Mouse (Mus musculus): ENCODE results near the gene Ncstn.

Ncstn gene

DNA sequence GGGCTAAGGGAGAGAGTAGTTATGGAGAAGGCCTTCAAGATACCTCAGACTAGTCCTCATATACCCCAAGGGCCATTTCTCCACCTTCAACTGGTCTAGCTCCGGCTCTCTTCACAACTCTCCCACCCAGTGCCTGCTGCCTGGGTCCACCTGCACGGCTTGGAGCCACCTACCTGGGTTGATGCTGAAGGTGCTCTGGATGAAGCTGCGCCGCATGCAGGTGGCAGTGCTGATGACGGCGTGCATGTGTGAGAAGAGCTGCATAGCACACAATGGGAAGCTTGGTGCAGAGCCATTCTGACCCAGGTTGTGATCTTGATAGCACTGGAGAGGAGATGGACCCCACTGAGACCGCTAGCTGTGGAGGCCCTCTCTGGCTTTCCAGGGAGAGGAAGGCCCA, 10.0 kb downstream of the Ncstn start:
- DNase-seq (ENCODE audit: low spot score), result no peak

DNA sequence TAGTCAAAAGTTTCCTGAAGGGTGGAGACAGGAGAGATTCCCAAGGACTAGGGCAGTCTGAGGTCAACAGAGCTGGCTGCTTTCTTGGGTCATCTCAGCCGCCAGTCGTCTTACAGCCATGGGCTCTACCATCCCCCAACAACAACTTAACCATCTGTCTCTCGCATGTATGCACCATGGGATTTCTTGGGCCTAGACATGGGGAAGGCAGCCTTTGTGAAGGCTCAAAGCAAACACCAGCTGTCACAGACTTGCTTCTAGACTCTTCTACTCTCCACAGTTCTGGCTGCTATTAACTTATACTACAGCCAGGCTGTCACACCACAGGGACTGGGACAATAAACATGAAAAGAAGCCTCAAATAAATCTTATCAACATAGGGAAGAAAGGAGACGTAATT, 11.0 kb downstream of the Ncstn start:
- DNase-seq (ENCODE audit: low spot score), result no peak

DNA sequence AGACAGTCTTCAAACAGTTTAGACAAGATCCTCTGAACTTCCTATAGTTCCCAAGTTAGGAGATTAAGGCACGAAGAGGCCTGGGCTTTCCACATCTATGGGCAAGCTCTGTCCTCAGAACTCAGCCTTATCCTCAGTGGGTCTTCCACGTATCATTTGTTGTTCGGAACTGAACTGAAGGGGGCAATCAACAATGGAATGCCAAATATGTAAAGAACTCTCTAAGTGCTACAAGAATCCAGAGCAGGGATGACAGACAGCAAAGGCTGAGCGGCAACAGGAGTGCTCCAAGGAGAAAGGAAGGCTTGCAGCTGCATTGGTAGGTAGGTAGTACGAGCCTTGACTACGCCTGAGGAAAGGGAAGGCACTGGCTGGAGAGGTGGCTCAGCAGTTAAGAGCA, 12.4 kb downstream of the Ncstn start:
- no peak for DNase-seq (ENCODE audit: low spot score)

GRCm38 (mm10) chr1:172064613-172065141, 17.9 kb downstream of the Ncstn start:
- DNase-seq (ENCODE audit: low spot score), result no peak

- DNase-seq (ENCODE audit: low spot score), result no peak
Observed at GRCm38 (mm10) chr1:172063291-172064023, 19.1 kb downstream of the Ncstn start.

DNA sequence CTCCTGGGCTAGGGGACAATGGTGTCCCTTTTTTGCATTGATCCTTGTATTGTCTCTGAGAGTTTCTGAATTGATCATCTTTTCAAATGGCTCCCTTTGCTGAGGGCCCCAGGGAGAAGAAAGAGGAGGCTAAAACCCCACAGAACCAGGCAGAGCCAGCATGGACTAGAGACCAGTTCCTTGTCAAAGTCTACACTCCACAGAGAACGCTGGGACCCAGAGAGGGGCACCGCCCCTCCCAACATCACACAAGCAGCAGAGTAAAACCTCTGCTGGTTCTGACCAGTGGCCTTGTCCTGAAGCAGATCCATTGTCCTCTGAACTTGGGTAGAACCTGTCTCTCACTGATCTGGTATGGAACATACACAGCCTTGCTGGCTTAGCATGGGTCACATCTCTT, 20.5 kb downstream of the Ncstn start:
- no peak for DNase-seq (ENCODE audit: low spot score)

- DNase-seq (ENCODE audit: low spot score), result no peak
Observed at GRCm38 (mm10) chr1:172061217-172061616, 21.4 kb downstream of the Ncstn start.

GRCm38 (mm10) chr1:172060659-172061058, 21.9 kb downstream of the Ncstn start:
- DNase-seq (ENCODE audit: low spot score), result no peak

DNA sequence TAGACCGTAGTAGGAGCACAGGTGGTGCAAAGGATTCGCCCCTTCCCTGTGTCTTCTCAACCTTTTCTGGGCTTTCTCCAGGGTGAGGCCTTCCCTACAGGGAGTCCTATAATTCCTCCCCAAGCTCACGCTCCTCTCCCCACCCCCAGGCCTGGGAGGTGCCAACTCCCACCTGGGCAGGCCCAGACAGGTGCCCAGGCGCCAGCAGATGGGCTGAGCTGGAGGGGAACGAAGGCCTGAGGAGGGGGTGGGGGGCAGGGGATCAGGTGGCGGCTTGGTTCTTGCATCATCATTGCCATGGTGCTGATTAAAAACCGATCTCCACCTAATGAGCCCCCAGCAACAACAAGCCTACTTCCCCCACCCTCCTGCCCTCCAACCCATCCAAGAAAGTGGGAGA, 23.7 kb downstream of the Ncstn start:
- DNase-seq (ENCODE audit: low spot score), result no peak

DNA sequence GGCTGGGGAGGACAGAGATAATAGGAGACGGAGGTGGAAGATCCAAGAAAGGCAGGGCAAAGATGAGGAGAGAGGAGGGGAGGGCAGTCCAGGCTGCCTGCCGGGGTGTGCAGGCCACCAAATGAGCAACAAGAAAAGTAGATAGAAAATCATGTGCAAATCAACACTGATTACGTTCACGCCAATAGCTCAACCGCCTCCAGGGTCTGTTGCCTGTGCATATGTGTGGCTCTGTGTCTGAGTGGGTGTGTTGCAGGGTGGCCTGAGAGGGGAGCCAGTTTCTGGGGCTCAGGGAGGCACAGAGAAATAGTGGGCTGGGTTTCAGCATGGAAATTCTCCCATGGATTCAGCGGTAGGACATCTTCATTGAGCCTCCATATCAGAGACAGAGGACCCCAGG, 24.3 kb downstream of the Ncstn start:
- no peak for DNase-seq (ENCODE audit: low spot score)

DNA sequence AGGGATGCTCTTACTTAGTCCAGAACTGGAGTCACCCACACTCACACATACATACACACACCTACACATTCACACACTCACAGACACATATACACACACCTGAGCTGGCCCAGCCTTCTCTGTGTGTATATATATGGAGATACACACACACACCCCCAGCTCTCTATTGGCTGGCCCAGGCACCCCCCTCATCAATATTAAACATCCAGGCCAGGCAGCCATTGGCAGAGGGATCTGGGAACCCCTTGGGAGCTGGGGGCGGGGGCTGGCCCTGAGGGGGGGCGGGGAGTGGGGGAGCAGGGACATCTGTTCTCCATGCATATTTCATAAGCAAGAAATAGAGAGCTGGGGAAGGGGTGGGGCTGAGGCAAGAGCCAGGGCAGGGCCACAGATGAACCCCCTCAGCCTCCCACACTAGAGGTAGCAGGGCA, 25.1 kb downstream of the Ncstn start, which contains the start of gene Nhlh1:
Nhlh1 (minus strand) TSS at position 83 of the 431 bp plus-strand sequence.
- no peak for DNase-seq (ENCODE audit: low spot score)

- DNase-seq (ENCODE audit: low spot score), result no peak
Observed at GRCm38 (mm10) chr1:172056251-172056650, 26.3 kb downstream of the Ncstn start.

DNA sequence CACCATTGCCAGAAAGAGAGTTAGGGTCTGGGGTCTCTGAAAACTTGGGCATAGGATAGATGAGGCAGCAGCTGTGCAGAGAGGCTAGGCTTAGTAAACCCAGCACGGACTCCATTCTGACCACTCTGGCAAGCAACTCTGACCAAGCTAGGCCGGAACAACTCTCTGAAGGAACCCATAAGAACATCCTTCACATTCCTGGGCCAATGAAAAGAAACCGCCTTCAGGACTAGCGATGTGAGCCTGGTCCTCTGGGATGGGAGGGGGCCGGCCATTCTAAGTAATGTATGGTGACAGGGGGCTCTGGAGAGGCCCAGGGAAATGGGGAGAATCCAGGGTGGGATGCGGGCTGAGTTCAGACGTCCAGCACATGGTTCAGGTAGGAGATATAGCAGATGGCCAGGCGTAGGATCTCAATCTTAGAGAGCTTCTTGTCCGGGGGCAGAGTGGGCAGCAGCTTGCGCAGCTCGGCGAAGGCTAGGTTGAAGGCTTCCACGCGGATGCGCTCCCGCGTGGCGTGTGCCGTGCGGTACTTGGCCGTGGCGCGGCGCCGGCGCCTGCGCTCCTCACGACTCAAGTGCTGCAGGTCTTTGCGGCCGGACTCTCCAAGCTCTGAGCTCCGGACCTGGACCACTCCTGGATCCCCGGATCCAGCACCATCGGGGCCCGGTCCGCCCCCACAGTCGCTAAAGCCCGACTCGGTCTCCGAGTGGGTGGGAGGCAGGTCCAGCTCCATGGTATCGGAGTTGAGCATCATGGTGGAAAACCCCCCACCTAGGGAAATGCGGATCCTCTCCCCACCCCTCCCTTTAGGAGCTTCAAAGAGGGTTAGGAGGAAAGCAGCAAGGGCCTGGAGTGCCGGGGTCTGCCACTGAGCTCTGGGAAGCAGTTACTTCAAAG, 28.8 kb downstream of the Ncstn start:
- DNase-seq (ENCODE audit: low spot score), result no peak

DNA sequence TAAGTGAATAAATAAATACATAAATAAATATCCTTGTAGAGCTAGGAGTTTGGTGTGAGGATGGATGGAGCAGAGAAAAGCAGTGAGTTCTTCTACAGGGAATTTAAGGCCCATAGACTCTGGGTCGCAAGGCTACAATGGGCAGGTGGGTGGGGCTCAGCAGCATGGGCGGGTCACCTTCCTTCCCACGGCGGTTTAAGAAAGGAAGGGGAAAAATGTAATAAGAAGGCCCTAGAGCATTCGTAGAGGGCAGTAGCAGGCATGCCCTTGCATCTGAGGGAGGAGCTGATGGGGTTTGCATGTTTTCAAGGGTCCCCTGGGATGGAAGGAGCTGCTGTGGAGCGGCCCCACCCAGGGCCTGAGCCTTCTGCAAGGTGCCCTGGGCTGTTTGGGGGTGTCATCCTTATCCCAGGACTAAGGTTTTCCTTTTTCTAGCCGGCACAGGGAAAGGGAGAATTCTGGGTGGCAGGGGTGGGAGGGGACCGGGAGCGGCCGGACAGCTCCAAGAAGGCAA, 29.8 kb downstream of the Ncstn start:
- DNase-seq (ENCODE audit: low spot score), result no peak

- no peak for DNase-seq (ENCODE audit: low spot score)
Observed at GRCm38 (mm10) chr1:172049131-172049782, 33.3 kb downstream of the Ncstn start.

GRCm38 (mm10) chr1:172048241-172048734, 34.3 kb downstream of the Ncstn start:
- no peak for DNase-seq (ENCODE audit: low spot score)

- DNase-seq (ENCODE audit: low spot score), result peak; percentile 61
Observed at GRCm38 (mm10) chr1:172046938-172047337, 35.7 kb downstream of the Ncstn start.

DNA sequence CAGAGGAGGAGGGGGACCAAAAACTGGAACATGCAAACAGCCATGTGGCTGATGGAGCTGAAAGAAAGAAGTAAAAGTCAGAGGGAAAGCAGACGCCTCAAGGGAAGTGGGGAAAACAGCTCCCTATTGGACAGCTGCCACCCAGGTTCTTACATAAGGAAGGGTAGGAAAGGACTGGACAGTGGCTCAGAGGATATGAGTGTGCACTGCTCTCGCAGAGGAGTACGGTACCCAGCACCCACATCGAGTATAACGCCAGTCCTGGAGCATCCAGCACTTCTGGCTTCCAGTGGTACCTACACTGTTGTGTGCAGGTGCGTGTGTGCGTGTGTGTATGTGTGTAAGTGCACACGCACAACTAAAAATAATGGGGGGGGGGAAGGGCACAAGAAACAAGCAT, 36.2 kb downstream of the Ncstn start:
- DNase-seq (ENCODE audit: low spot score), result no peak

GRCm38 (mm10) chr1:172029914-172030313, 52.7 kb downstream of the Ncstn start:
- no peak for DNase-seq (ENCODE audit: low spot score)

- DNase-seq (ENCODE audit: low spot score), result no peak
Observed at GRCm38 (mm10) chr1:172028394-172029275, 54.0 kb downstream of the Ncstn start, which contains the start of gene Vangl2. TSS of gene Vangl2 (minus strand) at chr1:172028444.

- DNase-seq (ENCODE audit: low spot score), result no peak
Observed at GRCm38 (mm10) chr1:172027809-172028102, 54.8 kb downstream of the Ncstn start.

Data from ovary, postnatal 36 days (tissue).